Mouse (Mus musculus): ENCODE results near the gene Ripor2. TPM values are rescaled to one million over a fixed set of nuclear protein-coding genes. Genes with fewer than 3 reads are reported as not detected.

Gene Ripor2
- polyA plus RNA-seq, 1 experiment from 2014 or later = 21.9 TPM

DNA sequence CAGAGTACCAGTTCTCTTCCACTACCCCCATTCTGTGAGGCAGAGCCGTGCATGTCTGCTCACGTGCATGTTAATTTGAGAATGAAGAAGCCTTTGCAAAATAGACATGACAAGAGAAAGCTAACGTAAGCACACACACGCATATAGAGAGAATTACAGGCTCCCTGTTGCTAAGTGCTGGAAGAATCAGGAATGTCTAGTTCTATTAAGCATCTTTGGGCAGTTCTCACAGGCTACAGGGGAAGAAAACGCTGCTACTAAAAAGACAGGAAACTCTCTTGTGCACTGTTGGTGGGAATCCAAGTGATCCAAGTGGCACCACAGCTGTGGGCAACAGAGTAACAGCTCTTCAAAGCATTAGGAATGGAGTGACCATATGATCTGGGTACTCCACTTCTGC is 43.1 kb downstream of the Ripor2 start:
- Histone ChIP-seq H3K27ac (replicated peaks) (peak overlapping the region; percentile 20; the same call in 1 of the 2 replicates), H3K4me3 (no peak overlapping the region), H3K36me3 (no peaks in the 10 kb centered on the region), H3K9ac (replicated peaks) (no peak overlapping the region), H3K4me1 (peaks cover 24% of the 10 kb centered on the region), H3K27me3 (no peaks in the 10 kb centered on the region), H3K9me3 (no peaks in the 10 kb centered on the region), H3K4me2 (replicated peaks) (no peak overlapping the region)
- peak; percentile 24; the same call in 1 of the 2 replicates for ATAC-seq (ENCODE audit: low FRiP score, low read depth)
- 21% methylated on average over 5 of the region's 5 CpGs for WGBS

DNA sequence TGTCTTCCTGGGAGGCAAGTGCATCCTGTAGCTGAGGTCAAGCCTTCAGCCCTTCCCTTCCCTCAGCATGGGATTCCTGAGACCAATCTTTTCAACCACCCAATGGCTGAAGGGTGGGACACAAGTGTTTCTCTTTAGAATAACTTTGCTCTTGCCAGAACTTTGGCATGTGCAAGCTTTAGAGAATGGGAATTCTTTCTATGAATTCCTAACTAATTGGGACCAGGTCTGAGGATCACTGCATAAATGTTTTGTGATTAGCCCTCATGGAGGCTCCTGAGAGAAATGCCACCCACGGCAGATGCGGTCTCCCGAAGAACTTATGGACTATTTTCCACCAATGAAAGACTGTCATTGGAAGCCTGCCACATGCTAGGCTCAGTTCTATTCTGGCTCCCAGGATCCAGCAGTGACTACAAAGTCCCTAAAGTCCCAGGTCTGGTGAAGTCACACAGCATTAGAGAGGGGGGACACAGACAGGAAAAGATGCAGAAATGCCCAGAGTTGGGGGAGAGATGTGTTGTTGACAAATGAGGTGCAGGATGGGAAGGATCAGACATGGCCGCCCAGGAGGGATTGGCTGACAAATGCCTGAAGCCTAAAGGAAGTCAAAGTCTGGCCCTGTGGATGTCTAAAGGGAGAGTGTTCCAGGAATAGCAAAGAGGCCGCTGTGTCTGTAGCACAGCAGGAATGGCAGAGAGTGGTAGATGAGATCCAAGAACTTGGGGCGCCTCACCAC is 44.9 kb downstream of the Ripor2 start:
- Histone ChIP-seq H3K9ac (replicated peaks) (no peak overlapping the region), H3K4me2 (replicated peaks) (no peak overlapping the region), H3K36me3 (no peaks in the 10 kb centered on the region), H3K9me3 (no peaks in the 10 kb centered on the region), H3K27ac (replicated peaks) (no peak overlapping the region), H3K4me1 (peaks cover 29% of the 10 kb centered on the region), H3K4me3 (no peak overlapping the region), H3K27me3 (no peaks in the 10 kb centered on the region)
- no peak for ATAC-seq (ENCODE audit: low FRiP score, low read depth)
- WGBS = 93% methylated on average over 6 of the region's 6 CpGs

DNA sequence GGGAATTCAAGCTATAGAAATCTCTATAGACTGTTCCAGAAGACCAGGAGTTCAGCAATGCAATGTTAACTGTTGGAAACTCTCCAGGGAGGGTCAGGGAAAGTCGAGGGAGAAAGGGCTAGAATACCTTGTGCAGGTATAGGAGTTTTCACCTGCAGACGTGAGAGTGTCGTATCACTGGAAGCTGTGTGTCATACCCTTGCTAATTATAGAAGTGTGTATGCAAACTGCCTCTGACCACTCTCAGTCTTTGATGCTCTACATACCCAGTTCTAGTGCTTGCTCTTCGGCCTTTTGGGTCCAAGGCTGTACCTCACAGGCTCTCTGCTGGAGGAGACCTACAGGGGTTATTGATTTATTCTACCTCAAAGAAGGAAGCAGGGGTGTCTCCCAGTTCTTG is 46.2 kb downstream of the Ripor2 start:
- H3K9ac ChIP-seq (replicated peaks) = no peak overlapping the region
- H3K4me1 ChIP-seq = peaks cover 29% of the 10 kb centered on the region
- no peaks in the 10 kb centered on the region for H3K36me3 ChIP-seq
- no peak for ATAC-seq (ENCODE audit: low FRiP score, low read depth)
- H3K4me3 ChIP-seq = no peak overlapping the region
- H3K27ac ChIP-seq (replicated peaks) = peak overlapping the region; percentile 79
- H3K27me3 ChIP-seq = no peaks in the 10 kb centered on the region
- no peak overlapping the region for H3K4me2 ChIP-seq (replicated peaks)
- no peaks in the 10 kb centered on the region for H3K9me3 ChIP-seq
- WGBS = 93% methylated on average over 4 of the region's 4 CpGs

DNA sequence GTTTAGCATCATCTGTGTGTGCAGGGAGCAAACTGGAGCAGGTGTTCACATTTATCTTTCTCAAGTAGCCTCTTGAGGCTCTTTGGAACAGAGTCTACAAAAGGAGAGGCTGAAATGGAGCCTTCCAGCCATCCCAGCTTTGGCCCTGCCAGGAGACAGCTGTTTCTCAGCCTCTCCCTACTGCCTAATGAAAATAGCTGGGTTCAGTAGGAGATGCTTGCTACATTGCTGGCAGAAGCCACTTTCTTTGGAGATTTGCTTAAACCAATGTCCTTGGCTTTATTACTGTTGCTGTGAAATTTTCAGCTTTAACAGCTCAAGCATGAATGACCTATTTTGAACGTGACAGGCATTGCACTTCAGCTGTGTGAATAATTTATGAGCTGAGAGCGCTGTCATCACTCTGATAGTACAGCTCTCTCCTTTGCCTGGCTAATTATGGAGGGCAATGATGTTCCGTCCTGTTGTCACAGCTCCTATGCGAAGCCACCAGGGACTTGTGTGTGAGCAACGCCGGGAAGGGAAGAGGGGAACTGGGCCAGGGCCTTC is 47.2 kb downstream of the Ripor2 start:
- Histone ChIP-seq H3K4me1 (peaks cover 28% of the 10 kb centered on the region), H3K36me3 (no peaks in the 10 kb centered on the region), H3K9me3 (no peaks in the 10 kb centered on the region), H3K4me2 (replicated peaks) (0 out of 2 replicates have a peak overlapping the region, but pooled peaks have one; percentile 10), H3K4me3 (no peak overlapping the region), H3K9ac (replicated peaks) (no peak overlapping the region), H3K27me3 (no peaks in the 10 kb centered on the region), H3K27ac (replicated peaks) (peak overlapping the region; percentile 79)
- ATAC-seq (ENCODE audit: low FRiP score, low read depth) = peak; percentile 82
- 22% methylated on average over 6 of the region's 6 CpGs for WGBS

DNA sequence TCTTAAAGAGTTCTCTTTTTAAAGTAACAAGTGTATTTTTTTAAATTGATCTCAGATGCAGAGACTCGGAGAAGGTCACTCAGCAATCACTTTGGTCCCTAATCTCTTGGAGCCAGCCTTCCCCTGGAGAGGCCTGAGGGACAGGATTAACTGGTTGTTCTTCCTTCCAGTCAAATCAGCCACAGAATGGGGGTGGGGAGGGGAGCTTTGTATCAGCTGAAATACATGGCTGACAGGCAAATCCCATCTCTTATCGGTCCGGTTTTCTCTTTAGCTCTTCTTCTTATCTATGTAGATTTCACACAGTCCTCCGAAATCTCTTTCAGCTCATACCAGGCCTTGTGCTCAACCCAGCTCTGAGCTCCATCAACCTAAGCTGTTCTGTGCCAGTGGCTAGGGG is 48.4 kb downstream of the Ripor2 start:
- WGBS = 33% methylated on average over 4 of the region's 4 CpGs
- Histone ChIP-seq H3K4me3 (no peak overlapping the region), H3K9me3 (no peaks in the 10 kb centered on the region), H3K4me1 (peaks cover 22% of the 10 kb centered on the region), H3K36me3 (no peaks in the 10 kb centered on the region), H3K9ac (replicated peaks) (no peak overlapping the region), H3K27me3 (no peaks in the 10 kb centered on the region), H3K27ac (replicated peaks) (peak overlapping the region; percentile 79), H3K4me2 (replicated peaks) (no peak overlapping the region)
- ATAC-seq (ENCODE audit: low FRiP score, low read depth) = no peak

DNA sequence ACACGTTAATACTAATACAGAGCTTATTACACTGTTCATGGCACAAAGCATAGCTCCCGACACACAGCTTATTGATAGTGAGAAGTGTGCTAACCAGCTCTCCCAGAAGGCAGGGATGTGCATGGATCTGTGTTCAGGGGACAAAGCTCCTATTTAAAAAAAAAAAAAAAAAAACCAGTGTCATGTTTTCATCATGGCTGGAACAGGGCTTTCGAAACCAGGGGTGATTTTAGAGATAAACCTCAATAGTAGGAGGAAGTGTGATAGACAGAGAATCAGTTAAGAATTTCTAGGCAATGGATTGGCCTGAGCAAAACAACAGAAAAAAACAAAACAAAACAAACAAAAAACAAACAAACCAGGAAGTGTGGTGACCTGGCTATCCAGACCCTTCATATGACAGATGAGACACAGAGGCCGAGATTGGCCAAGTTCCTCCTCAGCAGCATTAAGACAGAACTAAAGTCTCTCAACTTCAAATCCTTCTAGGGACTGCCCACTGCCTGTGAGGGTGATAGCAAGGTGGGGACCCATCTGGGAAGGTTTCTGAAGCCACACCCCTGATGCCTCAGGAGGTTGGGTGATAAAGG is 51.1 kb downstream of the Ripor2 start:
- H3K9ac ChIP-seq (replicated peaks) = no peak overlapping the region
- H3K9me3 ChIP-seq = no peaks in the 10 kb centered on the region
- H3K27me3 ChIP-seq = peaks cover 11% of the 10 kb centered on the region
- no peak overlapping the region for H3K4me3 ChIP-seq
- ATAC-seq (ENCODE audit: low FRiP score, low read depth) = no peak
- no peak overlapping the region for H3K4me2 ChIP-seq (replicated peaks)
- H3K36me3 ChIP-seq = no peaks in the 10 kb centered on the region
- H3K27ac ChIP-seq (replicated peaks) = no peak overlapping the region
- 70% methylated on average over 4 of the region's 4 CpGs for WGBS
- peaks cover 26% of the 10 kb centered on the region for H3K4me1 ChIP-seq

DNA sequence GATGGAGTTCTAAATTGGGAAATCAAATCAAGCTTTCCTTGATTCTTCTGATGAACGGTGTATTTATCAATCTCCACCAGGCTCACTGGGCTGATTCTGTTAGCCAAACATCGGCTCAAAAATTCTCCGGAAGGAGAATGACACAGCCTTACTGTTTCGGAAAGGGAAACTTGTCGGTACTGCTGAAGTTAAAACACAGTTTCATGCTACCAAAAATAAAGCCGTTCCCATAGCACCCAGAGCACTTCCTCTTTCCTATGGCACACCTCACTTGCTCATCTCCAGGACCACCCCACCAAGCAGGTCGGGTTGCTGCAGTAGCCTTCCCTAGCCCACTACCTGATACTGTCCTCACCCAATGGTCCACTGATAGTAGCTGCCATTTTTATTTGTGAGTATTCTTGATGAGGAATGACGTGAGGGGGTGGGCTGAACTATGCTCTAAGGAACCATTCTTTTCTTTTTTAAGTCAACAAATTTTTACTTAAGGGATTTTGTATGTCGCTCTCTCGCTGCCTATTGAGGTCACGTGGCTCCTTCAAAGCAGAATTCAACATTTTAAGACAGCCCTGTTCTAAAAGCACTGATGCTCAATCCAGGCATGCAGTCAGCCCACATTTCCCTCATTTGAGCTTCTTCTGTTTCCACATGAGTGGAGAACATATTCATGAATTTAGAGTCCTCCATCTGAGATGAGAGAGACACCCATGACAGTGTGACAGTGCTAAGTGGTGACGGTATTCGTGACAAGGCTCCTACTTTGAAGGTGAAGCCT is 52.5 kb downstream of the Ripor2 start:
- no peak overlapping the region for H3K27ac ChIP-seq (replicated peaks)
- no peak for ATAC-seq (ENCODE audit: low FRiP score, low read depth)
- H3K27me3 ChIP-seq = peaks cover 25% of the 10 kb centered on the region
- no peaks in the 10 kb centered on the region for H3K9me3 ChIP-seq
- no peak overlapping the region for H3K4me3 ChIP-seq
- H3K4me1 ChIP-seq = peaks cover 25% of the 10 kb centered on the region
- no peak overlapping the region for H3K9ac ChIP-seq (replicated peaks)
- no peak overlapping the region for H3K4me2 ChIP-seq (replicated peaks)
- WGBS = 91% methylated on average over 13 of the region's 13 CpGs
- no peaks in the 10 kb centered on the region for H3K36me3 ChIP-seq

DNA sequence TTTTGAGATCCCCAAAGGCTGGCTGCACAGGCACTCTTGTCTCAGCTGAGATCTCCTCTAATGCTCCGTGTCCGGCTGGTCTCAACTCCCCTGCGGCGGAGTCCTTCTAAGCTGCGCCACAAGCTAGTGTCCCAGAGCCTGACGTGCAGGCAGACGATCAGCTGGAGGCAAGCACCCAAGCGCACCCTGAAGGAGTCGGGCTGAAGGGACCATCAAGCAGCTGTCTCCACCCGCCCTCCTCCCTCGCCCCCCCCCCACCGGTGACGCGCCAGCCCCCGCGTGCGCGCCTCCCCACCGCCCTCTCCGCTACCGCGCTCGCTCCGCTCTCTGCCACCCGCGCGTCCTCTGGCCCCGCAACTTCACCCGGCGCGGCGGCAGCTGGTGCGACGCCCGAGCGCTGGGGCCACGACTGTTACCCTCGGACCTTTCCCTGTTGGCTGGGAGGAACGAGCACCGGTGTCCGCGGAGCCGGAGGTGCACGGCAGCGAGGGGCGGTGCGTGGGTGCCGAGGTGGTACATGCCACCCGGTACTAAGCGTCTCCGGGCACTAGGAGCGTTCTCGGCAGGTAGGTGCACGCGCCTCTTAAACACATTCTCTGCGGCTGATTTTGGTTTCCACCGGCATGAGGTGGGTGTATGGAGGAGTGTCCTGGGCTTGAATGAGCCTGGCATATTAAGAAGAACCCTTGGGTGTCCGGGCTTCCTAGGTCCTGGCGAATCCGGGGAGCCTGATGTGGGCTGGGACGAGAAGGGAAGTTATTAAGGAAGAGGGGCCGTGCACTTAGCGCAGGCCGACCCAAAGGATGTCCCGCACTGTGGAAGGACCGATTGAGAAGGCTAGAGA is 56.6 kb downstream of the Ripor2 start:
- Histone ChIP-seq H3K9me3 (no peaks in the 10 kb centered on the region), H3K36me3 (no peaks in the 10 kb centered on the region), H3K27ac (replicated peaks) (peak overlapping the region; percentile 79), H3K9ac (replicated peaks) (peak overlapping the region; percentile 56), H3K4me2 (replicated peaks) (peak overlapping the region; percentile 76), H3K4me1 (peaks cover 32% of the 10 kb centered on the region), H3K4me3 (peak overlapping the region; percentile 65), H3K27me3 (peaks cover 30% of the 10 kb centered on the region)
- under 1% methylated on average over 60 of the region's 66 CpGs for WGBS
- ATAC-seq (ENCODE audit: low FRiP score, low read depth) = peak; percentile 69

DNA sequence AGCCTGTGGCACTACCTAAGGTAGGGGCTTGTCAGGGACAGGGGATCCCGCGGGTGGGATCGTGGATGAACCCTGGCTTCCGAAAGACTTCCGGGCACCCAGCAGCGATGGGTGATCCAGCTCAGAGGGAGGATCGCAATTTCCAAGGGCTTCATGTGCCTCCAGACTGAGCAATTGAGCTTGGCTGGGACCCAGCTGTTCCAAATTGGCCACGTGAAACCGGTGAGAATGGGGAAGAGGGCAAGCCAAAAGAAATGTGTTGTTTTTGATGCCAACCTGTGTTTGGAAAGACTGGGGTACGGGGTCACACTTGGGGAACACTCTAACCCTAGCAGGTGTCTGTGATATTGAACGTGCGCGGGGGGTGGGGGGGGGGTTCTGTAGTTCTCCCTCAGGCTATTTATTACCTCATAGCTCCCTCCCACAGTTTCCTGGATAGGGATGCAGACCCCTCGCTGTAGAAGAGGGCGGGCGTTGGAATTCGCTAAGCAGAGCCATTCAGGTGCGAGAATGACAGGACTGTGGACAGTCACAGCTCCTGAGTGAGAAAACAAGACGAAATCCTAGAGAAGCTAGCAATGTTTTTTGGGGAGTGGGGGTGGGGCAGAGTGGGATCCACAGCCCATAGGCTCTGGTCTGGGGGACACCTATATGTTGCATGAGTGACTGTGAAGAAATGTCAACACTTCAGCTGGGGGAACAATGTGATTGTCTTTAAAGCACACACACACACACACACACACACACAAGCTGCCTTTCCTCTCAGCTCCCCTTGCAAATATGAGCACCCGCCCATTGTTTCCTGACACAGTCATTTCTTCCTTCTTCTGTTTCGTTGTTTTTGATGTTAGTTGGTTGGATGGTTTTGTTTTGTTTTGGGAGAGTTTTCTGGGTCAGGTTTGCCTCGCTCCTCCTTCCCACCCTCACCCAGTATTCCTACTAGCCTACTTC is 57.5 kb downstream of the Ripor2 start:
- peak overlapping the region; percentile 79 for H3K27ac ChIP-seq (replicated peaks)
- H3K9ac ChIP-seq (replicated peaks) = peak overlapping the region; percentile 56
- H3K9me3 ChIP-seq = no peaks in the 10 kb centered on the region
- H3K4me3 ChIP-seq = peak overlapping the region; percentile 65
- no peaks in the 10 kb centered on the region for H3K36me3 ChIP-seq
- 17% methylated on average over 22 of the region's 22 CpGs for WGBS
- H3K4me1 ChIP-seq = peaks cover 32% of the 10 kb centered on the region
- peaks cover 30% of the 10 kb centered on the region for H3K27me3 ChIP-seq
- ATAC-seq (ENCODE audit: low FRiP score, low read depth) = peak; percentile 35
- H3K4me2 ChIP-seq (replicated peaks) = peak overlapping the region; percentile 76

DNA sequence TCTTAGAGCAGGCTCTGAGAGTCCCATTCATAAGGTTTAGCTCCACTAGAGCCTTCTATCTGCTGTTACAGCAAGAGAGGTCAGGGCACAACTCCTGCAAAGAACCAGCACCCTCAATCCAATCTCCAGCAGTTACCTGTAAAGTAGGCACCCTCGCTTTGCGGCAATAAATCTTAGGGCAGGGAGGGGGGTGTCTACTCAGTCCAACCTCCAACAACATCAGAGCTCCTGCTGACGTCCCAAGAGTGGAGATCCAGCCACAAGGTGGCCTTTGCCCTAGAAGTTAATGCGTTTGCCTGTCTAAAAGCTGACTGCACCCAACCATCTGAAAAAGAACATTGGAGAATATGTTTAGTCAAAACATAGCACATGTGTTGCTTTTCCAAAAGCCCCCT is 58.2 kb downstream of the Ripor2 start:
- WGBS = 61% methylated on average over 4 of the region's 4 CpGs
- Histone ChIP-seq H3K9ac (replicated peaks) (0 out of 2 replicates have a peak overlapping the region, but pooled peaks have one; percentile 20), H3K4me1 (peaks cover 32% of the 10 kb centered on the region), H3K27me3 (peaks cover 30% of the 10 kb centered on the region), H3K27ac (replicated peaks) (peak overlapping the region; percentile 79), H3K36me3 (no peaks in the 10 kb centered on the region), H3K4me3 (peak overlapping the region; percentile 65), H3K4me2 (replicated peaks) (peak overlapping the region; percentile 76), H3K9me3 (no peaks in the 10 kb centered on the region)
- ATAC-seq (ENCODE audit: low FRiP score, low read depth) = no peak
